Mouse (Mus musculus) embryo, embryonic 10 days (tissue): ENCODE measurements around the gene Paqr7.

ENCODE experiments used
- DNase-seq: peaks from one replicate; pipeline ENCODE4 v3.0.0-alpha.2; 2015; ENCODE audit warnings: low spot score

The Paqr7 gene

GRCm38 (mm10) chr4:134535787-134536151 lies 39.3 kb downstream of the Paqr7 start:
- DNase-seq = no peak

- DNase-seq = no peak
These were observed 42.6 kb downstream of the Paqr7 start for GRCm38 (mm10) chr4:134538997-134539580.

DNA sequence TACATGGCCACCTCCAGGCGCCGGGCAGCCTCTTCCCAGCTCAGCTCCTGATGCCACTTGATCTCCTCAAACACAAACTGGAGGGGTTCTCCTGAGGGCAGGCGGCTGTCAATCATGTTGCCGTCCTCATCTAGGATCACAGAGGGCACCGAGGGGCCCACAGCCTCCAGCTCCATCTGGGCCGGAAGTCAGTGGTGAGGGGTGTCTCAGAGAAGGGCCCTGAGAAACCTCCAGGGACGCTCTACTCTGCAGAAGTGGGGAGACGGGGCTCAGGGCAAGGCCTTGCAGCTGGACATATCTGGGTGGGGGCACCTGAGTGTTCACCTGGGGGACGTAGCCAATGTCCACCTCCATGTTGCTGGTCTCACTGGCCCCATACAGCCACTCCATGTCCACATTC lies 46.2 kb downstream of the Paqr7 start:
- no peak for DNase-seq

GRCm38 (mm10) chr4:134543261-134543660 lies 46.8 kb downstream of the Paqr7 start:
- peak; percentile 85 for DNase-seq

GRCm38 (mm10) chr4:134546814-134547705 lies 50.6 kb downstream of the Paqr7 start:
- no peak for DNase-seq

DNA sequence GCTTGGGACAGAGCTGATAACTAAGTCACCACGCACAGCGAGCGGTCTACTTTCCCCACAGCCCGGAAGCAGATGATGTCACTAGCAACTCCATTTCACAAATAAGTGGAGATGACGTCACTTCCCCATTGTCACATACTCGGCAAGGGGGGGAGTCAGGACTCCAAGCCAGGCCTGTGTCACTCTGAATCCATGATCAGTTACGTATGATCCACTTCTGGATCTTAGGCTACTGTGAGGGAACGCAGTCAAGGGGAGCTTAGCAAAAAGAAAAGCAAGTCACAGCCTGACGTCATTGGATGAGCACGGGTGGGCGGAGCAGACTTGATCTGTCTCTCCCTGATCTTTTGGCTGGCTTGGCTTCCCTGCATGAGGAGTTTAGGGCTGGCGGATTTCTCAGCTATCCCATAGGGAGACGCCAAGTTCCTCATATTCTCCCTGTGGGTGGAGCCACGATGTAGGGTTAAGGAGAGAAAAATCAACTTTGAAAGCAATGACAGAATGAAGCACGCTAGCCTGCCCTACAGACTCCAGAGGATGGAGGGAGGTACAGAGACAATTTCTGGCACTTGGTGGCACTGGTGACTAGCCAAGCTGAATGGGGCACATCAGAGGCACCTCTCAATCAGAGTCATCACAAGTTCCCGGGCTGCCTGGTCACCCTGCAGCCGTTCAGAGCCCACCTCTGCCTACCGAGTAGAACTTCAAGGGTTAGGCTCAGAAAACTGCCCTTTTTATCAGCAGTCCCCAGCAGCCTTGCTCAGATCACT lies 51.9 kb downstream of the Paqr7 start:
- no peak for DNase-seq

DNA sequence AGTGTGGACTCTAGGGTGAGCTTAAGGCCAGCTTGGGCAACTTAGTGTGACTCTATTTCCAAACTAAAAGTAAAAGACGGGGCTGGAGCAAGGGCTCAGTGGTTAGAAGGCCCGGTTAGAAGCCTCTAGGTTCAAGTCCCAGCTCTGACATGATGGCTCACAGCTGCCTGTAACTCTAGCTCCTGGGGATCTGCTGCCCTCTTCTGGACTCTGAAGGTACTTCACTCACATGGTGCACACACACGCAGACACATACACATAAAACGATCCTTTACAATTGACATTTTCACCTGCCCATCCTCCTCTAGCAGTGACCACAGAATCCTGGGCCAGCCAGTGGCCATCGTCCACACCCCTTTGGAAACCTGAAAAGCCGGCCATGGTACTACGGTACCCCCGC lies 53.4 kb downstream of the Paqr7 start:
- no peak for DNase-seq

GRCm38 (mm10) chr4:134551494-134552316 lies 55.2 kb downstream of the Paqr7 start, which contains the start of gene Selenon:
Gene Selenon (minus strand): TSS chr4:134552166.
- DNase-seq = peak; percentile 79

- no peak for DNase-seq
These were observed 57.1 kb downstream of the Paqr7 start for GRCm38 (mm10) chr4:134553631-134554030.

DNA sequence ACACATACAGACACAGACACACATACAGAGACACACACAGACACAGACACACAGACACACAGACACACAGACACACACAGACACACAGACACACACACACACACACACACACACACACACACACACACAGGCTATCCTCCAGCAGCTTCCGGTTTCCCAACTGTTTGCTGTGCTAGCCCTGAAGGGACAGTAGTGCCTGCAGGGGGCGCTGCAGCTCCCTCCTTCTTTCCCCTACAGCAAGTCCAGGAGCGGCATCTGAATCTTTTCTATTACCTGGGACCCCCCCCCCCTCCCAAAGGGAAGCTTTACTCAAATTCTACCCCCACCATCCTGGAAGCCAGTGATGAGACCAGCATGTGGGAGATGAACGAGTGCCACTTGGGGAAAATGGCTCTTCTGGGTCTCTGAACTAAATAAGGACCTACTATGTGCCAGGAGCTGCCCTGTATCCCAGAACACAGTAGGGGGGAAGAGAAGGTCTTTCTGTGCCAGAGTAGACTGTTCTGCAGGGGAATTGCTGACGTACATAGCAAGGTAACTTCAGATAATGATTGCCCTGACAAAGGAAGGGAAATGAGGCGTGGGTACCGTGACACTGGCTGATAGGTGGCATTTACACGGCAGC lies 59.6 kb downstream of the Paqr7 start:
- peak; percentile 51 for DNase-seq

DNA sequence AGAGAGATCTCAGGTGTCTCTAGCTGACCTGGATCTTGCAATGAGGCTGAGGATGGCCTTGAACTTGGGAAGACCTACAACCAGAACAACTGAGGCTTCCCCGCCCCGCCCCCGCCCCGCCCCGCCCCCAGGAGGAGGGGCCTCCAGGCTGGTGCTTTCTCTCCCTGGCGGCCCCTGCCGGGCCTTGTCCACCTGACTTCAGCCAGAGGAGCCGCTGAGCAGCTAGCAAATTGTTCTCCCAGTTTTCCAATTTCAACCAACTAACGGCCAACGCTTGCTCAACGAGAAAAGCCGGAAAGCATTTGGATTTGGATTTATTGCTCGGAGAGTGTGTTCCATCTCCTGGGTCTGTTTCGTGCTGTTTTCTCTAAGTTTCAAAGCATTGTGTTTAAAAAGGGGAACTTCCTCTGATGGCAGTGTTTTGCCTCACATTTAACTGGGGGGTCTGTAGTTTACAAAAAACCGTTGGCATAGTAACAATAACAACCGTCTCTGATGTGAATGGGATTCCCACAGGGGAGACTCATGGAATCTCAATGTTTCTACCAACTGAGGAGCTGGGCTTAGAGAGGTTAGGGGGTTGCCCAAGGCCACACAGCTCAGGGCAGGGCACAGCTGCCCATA lies 61.2 kb downstream of the Paqr7 start:
- DNase-seq = no peak

DNA sequence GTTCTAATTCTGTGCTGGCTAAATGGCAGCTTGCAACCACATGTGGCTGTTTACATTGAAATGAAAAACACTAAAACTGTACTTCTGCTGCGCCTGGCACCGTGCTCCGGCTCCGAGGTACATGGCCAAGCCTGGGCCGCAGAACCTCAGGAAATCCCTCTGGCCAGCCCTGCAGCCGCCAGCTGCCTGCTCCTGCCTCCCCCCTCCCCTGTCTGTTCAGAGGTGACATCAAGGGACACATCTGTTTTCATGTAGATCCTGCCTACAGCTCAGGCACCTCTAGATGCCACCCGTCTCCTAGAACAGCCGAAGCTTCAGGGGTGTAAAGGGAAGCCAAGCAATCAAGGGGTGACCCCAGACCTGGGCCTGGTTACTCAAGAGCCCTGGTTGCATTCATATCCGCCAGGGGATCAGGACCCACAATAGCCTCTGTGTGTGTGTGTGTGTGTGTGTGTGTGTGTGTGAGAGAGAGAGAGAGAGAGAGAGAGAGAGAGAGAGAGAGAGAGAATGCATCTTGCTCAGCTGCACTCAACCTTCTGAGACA lies 62.1 kb downstream of the Paqr7 start:
- DNase-seq = no peak

DNA sequence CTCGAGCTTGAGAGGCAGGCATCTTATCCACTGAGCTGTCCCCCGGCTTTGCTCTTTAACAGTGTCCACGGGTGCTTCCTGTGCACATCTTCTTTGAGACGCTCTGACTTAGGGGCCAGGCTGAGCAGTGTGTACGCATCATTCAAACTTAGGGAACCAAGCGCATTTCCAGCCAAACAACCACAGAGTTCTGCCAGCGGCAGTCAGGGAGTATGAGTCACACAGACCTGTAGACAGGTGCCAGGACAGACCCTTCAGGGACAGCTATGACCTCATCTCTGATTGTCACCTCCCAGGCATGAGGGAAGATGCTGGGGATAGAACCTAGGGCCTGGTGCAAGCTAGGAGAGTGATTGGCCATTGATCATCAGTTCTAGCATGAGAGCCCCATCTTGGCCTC lies 62.7 kb downstream of the Paqr7 start:
- DNase-seq = no peak
